Mouse (Mus musculus) ovary, postnatal 14 days (tissue): Measurements from ENCODE around the gene Ly6g6d.

Experiments
- DNase-seq: peaks from one replicate; pipeline ENCODE4 v3.0.0; 2022; ENCODE audit warnings: low spot score

Gene Ly6g6d

GRCm38 (mm10) chr17:35068213-35068914, 9.5 kb downstream of the Ly6g6d start:
- DNase-seq: no peak

GRCm38 (mm10) chr17:35066084-35066483, 11.8 kb downstream of the Ly6g6d start, which contains the start of gene Mpig6b:
Mpig6b (minus strand) TSS chr17:35066184.
- no peak for DNase-seq

- DNase-seq: no peak
These were observed 12.6 kb downstream of the Ly6g6d start, which contains the start of gene Ly6g6c for GRCm38 (mm10) chr17:35064951-35065947. Ly6g6c (plus strand) TSS chr17:35065388.

GRCm38 (mm10) chr17:35064378-35064877, 13.4 kb downstream of the Ly6g6d start:
- DNase-seq: no peak

- DNase-seq: no peak
These were observed 14.4 kb downstream of the Ly6g6d start for GRCm38 (mm10) chr17:35063466-35063865.

GRCm38 (mm10) chr17:35061299-35061698, 16.6 kb downstream of the Ly6g6d start:
- DNase-seq: no peak

GRCm38 (mm10) chr17:35060737-35061297, 17.0 kb downstream of the Ly6g6d start:
- no peak for DNase-seq

- no peak for DNase-seq
These were observed 17.8 kb downstream of the Ly6g6d start for GRCm38 (mm10) chr17:35060071-35060470.

GRCm38 (mm10) chr17:35058911-35059892, 18.7 kb downstream of the Ly6g6d start, which contains the start of gene Ddah2:
Ddah2 (plus strand) TSS chr17:35059035.
- peak; percentile 90 for DNase-seq

GRCm38 (mm10) chr17:35058316-35058715, 19.5 kb downstream of the Ly6g6d start:
- DNase-seq: no peak

- no peak for DNase-seq
These were observed 20.8 kb downstream of the Ly6g6d start for GRCm38 (mm10) chr17:35057090-35057489.

- no peak for DNase-seq
These were observed 22.0 kb downstream of the Ly6g6d start for GRCm38 (mm10) chr17:35055691-35056495.

- no peak for DNase-seq
These were observed 25.5 kb downstream of the Ly6g6d start for GRCm38 (mm10) chr17:35052271-35052798.

- no peak for DNase-seq
These were observed 26.4 kb downstream of the Ly6g6d start for GRCm38 (mm10) chr17:35051156-35052086.

GRCm38 (mm10) chr17:35050126-35050750, 27.6 kb downstream of the Ly6g6d start:
- DNase-seq: peak; percentile 66

- DNase-seq: peak; percentile 51
These were observed 28.3 kb downstream of the Ly6g6d start, which contains the start of gene Clic1 for GRCm38 (mm10) chr17:35049561-35050016. Clic1 (plus strand) TSS chr17:35049966.

GRCm38 (mm10) chr17:35048932-35049440, 28.9 kb downstream of the Ly6g6d start:
- no peak for DNase-seq
